Mouse (Mus musculus): ENCODE measurements around the gene 9230112D13Rik. TPM values are rescaled to one million over a fixed set of nuclear protein-coding genes. Genes with fewer than 3 reads are reported as not detected.

Gene 9230112D13Rik
- total and polyA plus RNA-seq, 3 experiments, result 1.6 to 1.9 (median 1.7) TPM

DNA sequence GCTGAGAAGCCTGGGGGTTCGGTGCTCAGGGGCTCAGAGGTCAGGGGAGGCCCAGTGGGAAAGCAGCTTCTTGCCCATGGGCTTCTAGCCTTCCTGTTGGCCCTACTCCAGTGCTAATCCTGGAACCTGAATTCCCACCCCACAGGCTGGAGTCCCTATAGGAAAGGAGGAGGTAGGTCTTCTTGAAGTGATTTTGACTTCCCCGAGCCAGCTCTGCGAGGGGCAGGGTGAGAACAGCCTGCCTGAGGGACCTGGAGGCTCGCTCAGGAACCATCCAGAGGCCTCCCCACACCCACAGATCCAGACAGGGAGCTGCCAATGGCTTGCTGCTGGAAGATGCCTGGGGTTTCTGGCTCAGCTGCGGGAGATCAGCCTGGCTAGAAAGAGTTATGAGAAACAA, 45.1 kb upstream of the 9230112D13Rik start:
- H3K9me3 ChIP-seq (replicated peaks; ENCODE audit: low read length), result no peaks in the 10 kb centered on the region
- TF ChIP-seq ELF1 (IDR thresholded peaks at IDR 0.05; ENCODE audit: low read depth, low read length), result no peak
- no peaks in the 10 kb centered on the region for H3K36me3 ChIP-seq (replicated peaks in 1 of 2; ENCODE audit: control insufficient read depth in 1 of 2, insufficient read depth in 1 of 2, low read length in 1 of 2)
- dilution Hi-C loops (cut with MboI; ENCODE audit: extremely low pct_ligation_motif_present, extremely low pct_unique_long_range_greater_than_20kb, low sequenced_read_pairs), result no loop called here
- H3K4me2 ChIP-seq (ENCODE audit: insufficient read depth, low read depth, poor library complexity, severe bottlenecking), result no peak overlapping the region
- in situ Hi-C loops (cut with MboI; ENCODE audit: low pct_ligation_motif_present, low pct_unique_long_range_greater_than_20kb, low sequenced_read_pairs), result loop anchor here (10.0 kb wide), 1 partner anchor 193 kb away; the partner anchor contains the start of genes Mmrn2 and Sncg
- no peak for DNase-seq (ENCODE audit: extremely low read depth)
- no peak overlapping the region for H3K4me3 ChIP-seq (replicated peaks in 1 of 3; ENCODE audit: low read depth in 2 of 3, low read length in 2 of 3, poor library complexity in 1 of 3)
- H3K4me1 ChIP-seq (ENCODE audit: control insufficient read depth in 1 of 2, insufficient read depth in 2 of 2), result peaks cover 1 to 7% of the 10 kb centered on the region in 2 experiments; a peak in 3 of 4 replicates
- no peak overlapping the region for H3K27ac ChIP-seq (ENCODE audit: insufficient read depth, low read depth)
- no peaks in the 10 kb centered on the region for H3K27me3 ChIP-seq (replicated peaks)
- no peaks in the 10 kb centered on the region for H3K79me2 ChIP-seq (replicated peaks; ENCODE audit: control insufficient read depth, extremely low read depth, insufficient read depth, poor library complexity, severe bottlenecking)
- no peak overlapping the region for H3K9ac ChIP-seq (ENCODE audit: insufficient read depth, low read depth)

DNA sequence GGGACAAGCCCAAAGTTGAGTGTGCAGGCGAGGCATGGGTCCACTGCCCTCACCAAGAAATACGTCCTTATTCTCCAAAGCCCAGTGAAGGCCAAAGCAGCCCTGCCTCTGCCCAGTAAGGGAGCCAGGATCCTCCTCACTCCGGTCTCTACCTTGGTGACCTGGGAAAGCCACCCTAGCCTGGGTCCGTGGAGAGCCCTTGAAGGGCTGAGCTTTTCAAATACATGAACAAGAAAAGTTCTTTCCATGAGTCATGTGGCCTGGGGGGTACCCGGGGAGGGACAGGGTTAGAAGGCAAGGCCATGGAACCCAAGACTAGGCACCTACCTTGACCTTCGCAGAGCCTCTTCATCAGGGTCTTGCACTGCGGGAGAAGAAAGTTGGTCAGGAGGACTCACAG, 43.9 kb upstream of the 9230112D13Rik start:
- Histone ChIP-seq H3K4me2 (ENCODE audit: insufficient read depth, low read depth, poor library complexity, severe bottlenecking) (no peak overlapping the region), H3K27me3 (replicated peaks) (no peaks in the 10 kb centered on the region), H3K9ac (ENCODE audit: insufficient read depth, low read depth) (no peak overlapping the region), H3K36me3 (replicated peaks in 1 of 2; ENCODE audit: control insufficient read depth in 1 of 2, insufficient read depth in 1 of 2, low read length in 1 of 2) (no peaks in the 10 kb centered on the region), H3K4me1 (ENCODE audit: control insufficient read depth in 1 of 2, insufficient read depth in 2 of 2) (peaks cover 7 to 12% of the 10 kb centered on the region in 2 experiments), H3K27ac (ENCODE audit: insufficient read depth, low read depth) (no peak overlapping the region), H3K79me2 (replicated peaks; ENCODE audit: control insufficient read depth, extremely low read depth, insufficient read depth, poor library complexity, severe bottlenecking) (no peaks in the 10 kb centered on the region), H3K9me3 (replicated peaks; ENCODE audit: low read length) (no peaks in the 10 kb centered on the region), H3K4me3 (replicated peaks in 1 of 3; ENCODE audit: low read depth in 2 of 3, low read length in 2 of 3, poor library complexity in 1 of 3) (no peak overlapping the region)
- no peak for TF ChIP-seq CHD2 (IDR thresholded peaks at IDR 0.05; ENCODE audit: low read length)
- TF ChIP-seq POLR2AphosphoS2 (IDR thresholded peaks at IDR 0.05; ENCODE audit: low read depth, low read length), result no peak
- no peak for TF ChIP-seq EP300 (IDR thresholded peaks at IDR 0.05; ENCODE audit: low read length)
- no peak for TF ChIP-seq UBTF (IDR thresholded peaks at IDR 0.05; ENCODE audit: low read depth, low read length)
- no peak for TF ChIP-seq RCOR1 (conservative IDR thresholded peaks at IDR 0.05; ENCODE audit: low read depth, low read length)
- TF ChIP-seq ZKSCAN1 (IDR thresholded peaks at IDR 0.05; ENCODE audit: borderline replicate concordance, low read depth, low read length), result no peak
- no peak for TF ChIP-seq KAT2A (IDR thresholded peaks at IDR 0.05; ENCODE audit: insufficient replicate concordance, low read length)
- TF ChIP-seq ELF1 (IDR thresholded peaks at IDR 0.05; ENCODE audit: low read depth, low read length), result no peak
- TF ChIP-seq JUND (conservative IDR thresholded peaks at IDR 0.05; ENCODE audit: low read depth, low read length), result no peak
- no peak for TF ChIP-seq ETS1 (conservative IDR thresholded peaks at IDR 0.05; ENCODE audit: low read depth, low read length)
- no peak for TF ChIP-seq ZC3H11A (IDR thresholded peaks at IDR 0.05; ENCODE audit: low read depth, low read length)
- no peak for TF ChIP-seq ZNF384 (IDR thresholded peaks at IDR 0.05; ENCODE audit: low read depth, low read length)
- no peak for TF ChIP-seq HCFC1 (IDR thresholded peaks at IDR 0.05; ENCODE audit: low read depth, low read length)
- TF ChIP-seq MXI1 (IDR thresholded peaks at IDR 0.05; ENCODE audit: low read depth, low read length), result no peak
- no peak for TF ChIP-seq USF2 (conservative IDR thresholded peaks at IDR 0.05; ENCODE audit: low read depth, low read length)
- TF ChIP-seq CHD1 (IDR thresholded peaks at IDR 0.05; ENCODE audit: low read depth, low read length), result no peak
- TF ChIP-seq MAFK (IDR thresholded peaks at IDR 0.05; ENCODE audit: insufficient replicate concordance, low read length), result no peak
- TF ChIP-seq NELFE (IDR thresholded peaks at IDR 0.05; ENCODE audit: low read depth, low read length), result no peak
- TF ChIP-seq IRF4 (IDR thresholded peaks at IDR 0.05; ENCODE audit: low read depth, low read length), result no peak
- dilution Hi-C loops (cut with MboI; ENCODE audit: extremely low pct_ligation_motif_present, extremely low pct_unique_long_range_greater_than_20kb, low sequenced_read_pairs) (no loop called here), in situ Hi-C loops (cut with MboI; ENCODE audit: low pct_ligation_motif_present, low pct_unique_long_range_greater_than_20kb, low sequenced_read_pairs) (loop anchor here (10.0 kb wide), 1 partner anchor 192 kb away; the partner anchor contains the start of genes Mmrn2 and Sncg)
- no peak for DNase-seq (ENCODE audit: extremely low read depth)
